Mouse (Mus musculus) left cerebral cortex, postnatal 36 days (tissue): ENCODE results near the gene Itga11. TPM values are rescaled to one million over a fixed set of nuclear protein-coding genes. Genes with fewer than 3 reads are reported as not detected.
A peak's percentile ranks its signal among the peaks of the same experiment; 100 is the strongest.

Experiments
- DNase-seq, 2 experiments: peaks; one replicate each; pipeline ENCODE4 v3.0.0; 2021 to 2022; ENCODE audit warnings: low spot score in 2 of 2, mixed read lengths in 1 of 2
- intact Hi-C: fragments of 180-260 bp; cut with DNase I; formaldehyde crosslinking; loops from one replicate; pipeline ENCODE4 v1.15.1; 2025
- total RNA-seq, 2 experiments: library from RNA; stranded (reverse); gene quantifications; 2 replicates each; pipeline ENCODE4 v1.2.3; 2021

The Itga11 gene
- total RNA-seq, 2 experiments from 2014 or later, result 1.9 to 5.3 TPM

GRCm38 (mm10) chr9:62678550-62679155 is 1.0 kb downstream of the Itga11 start:
- DNase-seq, result peak in 1 of 2 experiments; percentile 17
- intact Hi-C loops, result no loop called here

- intact Hi-C loops, result no loop called here
- no peak for DNase-seq
These were observed 1.8 kb downstream of the Itga11 start for GRCm38 (mm10) chr9:62679398-62679797.

- intact Hi-C loops, result no loop called here
- DNase-seq, result no peak
These were observed 6.7 kb downstream of the Itga11 start for GRCm38 (mm10) chr9:62684311-62684710.

GRCm38 (mm10) chr9:62689748-62690147 is 12.1 kb downstream of the Itga11 start:
- intact Hi-C loops, result no loop called here
- DNase-seq, result no peak

- no peak for DNase-seq
- intact Hi-C loops, result no loop called here
These were observed 16.4 kb downstream of the Itga11 start for GRCm38 (mm10) chr9:62694054-62694453.

GRCm38 (mm10) chr9:62695210-62695609 is 17.6 kb downstream of the Itga11 start:
- DNase-seq, result no peak
- intact Hi-C loops, result no loop called here

- intact Hi-C loops, result no loop called here
- no peak for DNase-seq
These were observed 19.2 kb downstream of the Itga11 start for GRCm38 (mm10) chr9:62696799-62697198.

- intact Hi-C loops, result no loop called here
- DNase-seq, result no peak
These were observed 29.6 kb downstream of the Itga11 start for GRCm38 (mm10) chr9:62707267-62707666.

- DNase-seq, result no peak
- intact Hi-C loops, result no loop called here
These were observed 30.2 kb downstream of the Itga11 start for GRCm38 (mm10) chr9:62707870-62708269.

GRCm38 (mm10) chr9:62709983-62710382 is 32.4 kb downstream of the Itga11 start:
- DNase-seq, result peak; percentile 24 to 40
- intact Hi-C loops, result loop anchor here (5.0 kb wide), 1 partner anchor 78 kb away; no protein-coding TSS in a partner anchor

GRCm38 (mm10) chr9:62712374-62712773 is 34.7 kb downstream of the Itga11 start:
- intact Hi-C loops, result loop anchor here (5.0 kb wide), 1 partner anchor 80 kb away; no protein-coding TSS in a partner anchor
- peak; percentile 16 to 33 for DNase-seq

GRCm38 (mm10) chr9:62713040-62713439 is 35.4 kb downstream of the Itga11 start:
- intact Hi-C loops, result loop anchor here (5.0 kb wide), 1 partner anchor 81 kb away; no protein-coding TSS in a partner anchor
- DNase-seq, result no peak

- intact Hi-C loops, result loop anchor here (5.0 kb wide), 1 partner anchor 82 kb away; no protein-coding TSS in a partner anchor
These were observed 36.7 kb downstream of the Itga11 start for GRCm38 (mm10) chr9:62714336-62714735.

GRCm38 (mm10) chr9:62717982-62718381 is 40.4 kb downstream of the Itga11 start:
- DNase-seq, result no peak
- intact Hi-C loops, result no loop called here

More at GRCm38 (mm10) chr9:62714336-62714735, 36.7 kb downstream of the Itga11 start:
- no peak for DNase-seq

GRCm38 (mm10) chr9:62721791-62722190 is 44.2 kb downstream of the Itga11 start:
- intact Hi-C loops, result no loop called here
- DNase-seq, result no peak

GRCm38 (mm10) chr9:62722716-62723115 is 45.1 kb downstream of the Itga11 start:
- DNase-seq, result peak; percentile 47 to 58
- intact Hi-C loops, result no loop called here

- DNase-seq, result no peak
- intact Hi-C loops, result no loop called here
These were observed 46.5 kb downstream of the Itga11 start for GRCm38 (mm10) chr9:62724175-62724574.

- intact Hi-C loops, result no loop called here
These were observed 47.6 kb downstream of the Itga11 start for GRCm38 (mm10) chr9:62725247-62725646.

GRCm38 (mm10) chr9:62726472-62726871 is 48.8 kb downstream of the Itga11 start:
- DNase-seq, result no peak
- intact Hi-C loops, result no loop called here

More at GRCm38 (mm10) chr9:62725247-62725646, 47.6 kb downstream of the Itga11 start:
- no peak for DNase-seq

GRCm38 (mm10) chr9:62744558-62745275 is 67.1 kb downstream of the Itga11 start:
- DNase-seq, result no peak
- intact Hi-C loops, result no loop called here

- intact Hi-C loops, result no loop called here
- DNase-seq, result no peak
These were observed 69.0 kb downstream of the Itga11 start for GRCm38 (mm10) chr9:62746646-62747045.
